Mouse (Mus musculus) B cell, adult 62 days (primary cell): ENCODE results near the gene Ckmt1. TPM values are rescaled to one million over a fixed set of nuclear protein-coding genes. Genes with fewer than 3 reads are reported as not detected.

Experiments
- total RNA-seq: library from RNA; stranded (reverse); gene quantifications from 4 replicates; pipeline ENCODE4 v1.2.4, GENCODE M21; 2023

The Ckmt1 gene
- not detected in 4 replicates for total RNA-seq

DNA sequence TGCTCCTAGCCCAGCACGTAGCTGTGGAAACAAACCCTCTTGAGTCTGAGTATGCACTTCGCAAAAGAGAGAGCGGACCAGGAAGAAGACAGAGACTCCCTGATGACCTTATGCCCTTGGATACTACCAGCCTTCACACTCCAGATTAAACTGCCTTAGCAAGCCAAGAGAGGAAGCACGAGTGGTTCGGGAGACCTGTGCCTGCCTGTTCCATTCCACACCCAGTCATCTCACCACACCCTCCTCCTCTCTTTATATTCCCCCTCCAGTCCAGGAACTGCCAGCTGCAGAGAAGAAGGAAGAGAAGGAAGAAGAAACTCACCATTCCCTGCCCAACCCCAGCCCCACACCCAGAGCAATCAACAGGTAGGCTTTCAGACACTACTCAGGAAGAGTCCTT lies at the start of gene Ckmt1:
TSS of gene Ckmt1 (plus strand) at position 221 of the 400 bp plus-strand sequence.

DNA sequence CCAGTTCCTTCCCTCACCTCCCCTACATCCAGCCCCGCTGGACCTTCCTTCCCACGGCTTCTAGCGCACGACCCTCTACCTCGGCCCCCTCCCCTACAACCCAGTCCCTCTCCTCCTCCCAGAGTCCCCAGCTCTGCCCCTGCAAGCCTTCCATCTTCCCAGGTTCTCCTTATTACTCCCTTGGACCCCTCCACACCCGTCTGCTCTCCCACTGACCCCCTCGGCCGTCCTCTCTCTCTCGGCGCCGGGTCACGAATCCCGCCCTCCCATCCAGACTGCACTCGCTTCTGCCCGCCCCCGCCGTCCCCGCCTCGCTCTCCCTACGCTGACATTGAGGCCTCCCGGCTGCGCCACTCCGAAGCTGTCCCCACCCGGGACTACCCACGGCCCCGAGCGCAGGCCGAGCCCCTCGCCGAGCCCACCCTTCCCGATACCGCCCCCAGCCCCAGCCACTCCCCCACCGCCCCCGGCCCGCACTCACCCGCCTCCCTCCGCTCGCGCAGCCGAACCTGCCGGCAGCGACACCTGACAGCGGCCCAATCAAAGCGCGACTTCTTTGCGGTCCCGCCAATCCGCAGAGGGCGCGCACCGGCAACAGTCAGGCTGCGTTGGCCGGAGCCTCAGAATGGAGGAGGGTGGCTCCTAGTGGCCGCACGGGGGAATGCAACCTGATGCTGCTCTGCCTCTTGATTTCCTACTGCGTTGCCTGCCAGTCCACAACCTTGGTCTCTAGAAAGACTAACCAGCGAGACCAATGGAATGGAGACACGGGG lies 2.5 kb upstream of the Ckmt1 start, which contains the start of gene Ppip5k1:
TSS of gene Ppip5k1 (minus strand) at position 577 of the 773 bp plus-strand sequence.

DNA sequence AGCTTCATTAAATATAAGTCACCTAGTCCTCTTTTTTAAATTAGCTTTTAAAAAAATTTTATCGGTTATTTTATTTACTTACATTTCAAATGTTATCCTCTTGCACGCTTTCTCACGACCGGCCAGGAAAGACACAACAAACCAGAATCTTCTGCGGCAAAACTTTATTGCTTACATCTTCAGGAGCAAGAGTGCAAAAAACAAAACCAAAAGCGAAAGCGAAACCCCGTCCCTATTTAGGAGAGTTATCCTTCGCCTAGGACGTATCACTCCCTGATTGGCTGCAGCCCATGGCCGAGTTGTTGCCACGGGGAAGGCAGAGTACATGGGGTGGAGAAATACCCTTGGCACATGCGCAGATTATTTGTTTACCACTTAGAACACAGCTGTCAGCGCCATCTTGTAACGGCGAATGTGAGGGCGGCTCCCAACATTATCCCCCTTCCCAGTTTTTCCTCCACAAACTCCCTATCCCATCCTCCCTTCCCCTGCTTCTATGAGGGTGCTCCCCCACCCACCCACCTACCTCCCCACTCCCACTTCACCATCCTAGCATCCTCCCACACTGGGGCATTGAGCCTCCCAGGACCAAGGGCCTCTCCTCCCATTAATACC lies 29.6 kb downstream of the Ckmt1 start, which contains the start of gene Strc:
TSS of gene Strc (minus strand) at position 208 of the 615 bp plus-strand sequence.

Other genes with a start within 250 kb of the Ckmt1 start
- gene Tgm7, start 247.9 kb upstream of the Ckmt1 start, total RNA-seq = not detected in 4 replicates
- 13.6 to 19.3 TPM (median 16.8 TPM) in 4 replicates for gene Adal, start 217.3 kb upstream of the Ckmt1 start, total RNA-seq
- gene Lcmt2, start 217.1 kb upstream of the Ckmt1 start, total RNA-seq = 8.2 to 9.2 TPM (median 8.5 TPM) in 4 replicates
- 69.4 to 82.8 TPM (median 76.4 TPM) in 4 replicates for gene Tubgcp4, start 187.1 kb upstream of the Ckmt1 start, total RNA-seq
- gene Zscan29, start 186.6 kb upstream of the Ckmt1 start, total RNA-seq = 24.6 to 30.0 TPM (median 26.4 TPM) in 4 replicates
- gene Trp53bp1, start 86.3 kb upstream of the Ckmt1 start, total RNA-seq = 89.0 to 109 TPM (median 98.1 TPM) in 4 replicates
- gene Map1a, start 68.1 kb upstream of the Ckmt1 start, total RNA-seq = 0.06 to 0.55 TPM (median 0.14 TPM) in 4 replicates
- gene Ppip5k1, start 2.3 kb upstream of the Ckmt1 start, total RNA-seq = 24.5 to 29.2 TPM (median 25.0 TPM) in 4 replicates
- gene Strc, start 29.5 kb downstream of the Ckmt1 start, total RNA-seq = not detected in 4 replicates
- 104 to 133 TPM (median 121 TPM) in 4 replicates for gene Pdia3, start 56.1 kb downstream of the Ckmt1 start, total RNA-seq
- gene Catsper2, start 56.1 kb downstream of the Ckmt1 start, total RNA-seq = 1.9 to 4.9 TPM (median 2.5 TPM) in 4 replicates
- 77.0 to 92.7 TPM (median 80.8 TPM) in 4 replicates for gene Ell3, start 86.6 kb downstream of the Ckmt1 start, total RNA-seq
- 255 to 290 TPM (median 275 TPM) in 4 replicates for gene Serf2, start 91.5 kb downstream of the Ckmt1 start, total RNA-seq
- 36.4 to 40.8 TPM (median 39.8 TPM) in 4 replicates for gene Hypk, start 95.6 kb downstream of the Ckmt1 start, total RNA-seq
- gene Serinc4, start 99.1 kb downstream of the Ckmt1 start, total RNA-seq = 0.49 to 1.8 TPM (median 0.80 TPM) in 4 replicates
- gene Mfap1b, start 116.4 kb downstream of the Ckmt1 start, total RNA-seq = 42.9 to 51.5 TPM (median 46.5 TPM) in 4 replicates
- 43.6 to 50.9 TPM (median 46.4 TPM) in 4 replicates for gene Mfap1a, start 149.0 kb downstream of the Ckmt1 start, total RNA-seq
- gene Wdr76, start 149.0 kb downstream of the Ckmt1 start, total RNA-seq = 15.3 to 17.5 TPM (median 17.1 TPM) in 4 replicates